Mouse (Mus musculus) layer of hippocampus, postnatal 36 days (tissue): ENCODE measurements around the gene Tescl. TPM values are rescaled to one million over a fixed set of nuclear protein-coding genes. Genes with fewer than 3 reads are reported as not detected.
A peak's percentile ranks its signal among the peaks of the same experiment; 100 is the strongest.

Experiments used
- DNase-seq, 2 experiments: peaks; one replicate each; pipeline ENCODE4 v3.0.0; 2022
- microRNA-seq, 2 experiments: library from miRNA; unstranded; fragments of <30 nt; microRNA quantifications; one replicate each; pipeline ENCODE4 v1.2.0; 2021
- total RNA-seq, 2 experiments: library from RNA; stranded (reverse); gene quantifications; 2 replicates each; pipeline ENCODE4 v1.2.3; 2021

The Tescl gene
- total RNA-seq, 2 experiments from 2014 or later = not detected

GRCm38 (mm10) chr7:24298973-24299708 is 34.6 kb downstream of the Tescl start:
- peak; percentile 85 to 86 for DNase-seq

- no peak for DNase-seq
These were observed 35.1 kb downstream of the Tescl start for GRCm38 (mm10) chr7:24298635-24298972.

- no peak for DNase-seq
These were observed 36.2 kb downstream of the Tescl start for GRCm38 (mm10) chr7:24297361-24298095.

GRCm38 (mm10) chr7:24296386-24296785 is 37.4 kb downstream of the Tescl start:
- DNase-seq = no peak

- no peak for DNase-seq
These were observed 38.4 kb downstream of the Tescl start for GRCm38 (mm10) chr7:24295376-24295775.

GRCm38 (mm10) chr7:24294763-24295162 is 39.0 kb downstream of the Tescl start:
- DNase-seq = no peak

- no peak for DNase-seq
These were observed 40.5 kb downstream of the Tescl start for GRCm38 (mm10) chr7:24293061-24293851.

GRCm38 (mm10) chr7:24291387-24292090 is 42.2 kb downstream of the Tescl start:
- no peak for DNase-seq

GRCm38 (mm10) chr7:24290106-24290693 is 43.5 kb downstream of the Tescl start:
- DNase-seq = no peak

GRCm38 (mm10) chr7:24288512-24288911 is 45.2 kb downstream of the Tescl start:
- peak; percentile 14 to 50 for DNase-seq

- no peak for DNase-seq
These were observed 46.1 kb downstream of the Tescl start for GRCm38 (mm10) chr7:24287670-24288069.

- no peak for DNase-seq
These were observed 46.8 kb downstream of the Tescl start for GRCm38 (mm10) chr7:24286916-24287315.

- DNase-seq = no peak
These were observed 47.6 kb downstream of the Tescl start for GRCm38 (mm10) chr7:24286090-24286489.

Small RNAs within 50 kb of the gene (microRNA-seq; reads per million reads assigned to microRNA genes)
- gene Gm27592 = 0 reads per million in 2 experiments

Other genes with a start within 250 kb of the Tescl start
- gene Zfp112, start 221.6 kb downstream of the Tescl start, total RNA-seq = 10 to 100 TPM; 12.1 to 12.3 TPM
- 10 to 100 TPM; 22.0 to 23.0 TPM for gene Zfp235, start 199.8 kb downstream of the Tescl start, total RNA-seq
- gene Zfp114, start 158.9 kb downstream of the Tescl start, total RNA-seq = 1 to 10 TPM; 3.3 to 3.9 TPM
- gene Zfp111, start 122.5 kb downstream of the Tescl start, total RNA-seq = 10 to 100 TPM; 13.7 to 14.7 TPM
- gene Zfp109, start 96.4 kb downstream of the Tescl start, total RNA-seq = 10 to 100 TPM in 1 of 2 experiments, 1 to 10 TPM in 1; 8.8 to 10.4 TPM
- gene Zfp108, start 79.1 kb downstream of the Tescl start, total RNA-seq = 1 to 10 TPM; 7.8 to 9.7 TPM
- 10 to 100 TPM; 12.3 to 13.9 TPM for gene Zfp93, start 63.5 kb downstream of the Tescl start, total RNA-seq
- 10 to 100 TPM; 23.6 to 25.6 TPM for gene Zfp61, start 32.7 kb downstream of the Tescl start, total RNA-seq
- 10 to 100 TPM; 12.2 to 14.8 TPM for gene Zfp94, start 17.3 kb downstream of the Tescl start, total RNA-seq
- gene Lypd5, start 15.3 kb upstream of the Tescl start, total RNA-seq = not detected
- under 1 TPM; 0.17 to 0.48 TPM for gene Kcnn4, start 36.3 kb upstream of the Tescl start, total RNA-seq
- 10 to 100 TPM; 33.8 to 39.0 TPM for gene Smg9, start 65.7 kb upstream of the Tescl start, total RNA-seq
- gene Irgc1, start 118.4 kb upstream of the Tescl start, total RNA-seq = not detected
- under 1 TPM in 1 of 2 experiments, not detected in 1; 0.68 TPM for gene Plaur, start 128.5 kb upstream of the Tescl start, total RNA-seq
- gene Cadm4, start 148.1 kb upstream of the Tescl start, total RNA-seq = 100 to 1,000 TPM; 137 to 142 TPM
- gene Zfp428, start 173.1 kb upstream of the Tescl start, total RNA-seq = 10 to 100 TPM; 36.2 to 42.1 TPM
- gene AC161166.1, start 178.5 kb upstream of the Tescl start, total RNA-seq = not detected
- 10 to 100 TPM; 67.7 to 69.6 TPM for gene Irgq, start 196.8 kb upstream of the Tescl start, total RNA-seq
- gene Pinlyp, start 212.2 kb upstream of the Tescl start, total RNA-seq = not detected
- gene Xrcc1, start 212.4 kb upstream of the Tescl start, total RNA-seq = 10 to 100 TPM; 34.2 to 37.7 TPM